Mouse (Mus musculus) bone marrow macrophage, adult 2 months (primary cell): ENCODE data around the gene Kcnma1.

ENCODE experiments used
- CTCF ChIP-seq: IDR thresholded peaks from 2 replicates; pipeline ENCODE4 v1.5.1; 2012; ENCODE audit warnings: low read depth, mild to moderate bottlenecking, low read length, moderate library complexity
- POLR2A ChIP-seq: IDR thresholded peaks from 2 replicates; pipeline ENCODE4 v1.6.1; 2012; ENCODE audit warnings: mild to moderate bottlenecking, low read depth, low read length, borderline replicate concordance

- TF ChIP-seq CTCF: no peak
- TF ChIP-seq POLR2A: no peak
Observed at GRCm38 (mm10) chr14:23523825-23524491, 490.3 kb downstream of the Kcnma1 start.
